Mouse (Mus musculus) midbrain, embryonic 10.5 days (tissue): Measurements from ENCODE around the gene Nthl1. TPM values are rescaled to one million over a fixed set of nuclear protein-coding genes. Genes with fewer than 3 reads are reported as not detected.

Source experiments
- DNase-seq: peaks from one replicate; pipeline ENCODE4 v3.0.0-alpha.2; 2017; ENCODE audit warnings: low spot score
- H3K27ac ChIP-seq: fragments of 300-500 bp; sonication (generic); replicated peaks from 2 replicates; pipeline ENCODE4 v1.5.1; 2016; ENCODE audit warnings: mild to moderate bottlenecking
- H3K27me3 ChIP-seq: fragments of 300-500 bp; sonication (generic); 2 replicates; pipeline ENCODE4 v1.6.1; 2016; ENCODE audit warnings: low read depth, mild to moderate bottlenecking; ENCODE audit not compliant: poor library complexity, severe bottlenecking
- H3K36me3 ChIP-seq: fragments of 300-500 bp; sonication (generic); 2 replicates; pipeline ENCODE4 v1.6.1; 2016; ENCODE audit warnings: mild to moderate bottlenecking, moderate library complexity
- H3K4me1 ChIP-seq: fragments of 300-500 bp; sonication (generic); 2 replicates; pipeline ENCODE4 v1.6.1; 2016
- H3K4me3 ChIP-seq: fragments of 300-500 bp; sonication (generic); 2 replicates; pipeline ENCODE4 v1.5.1; 2016; ENCODE audit warnings: mild to moderate bottlenecking, moderate library complexity
- H3K9me3 ChIP-seq: fragments of 300-500 bp; sonication (generic); replicated peaks from 2 replicates; pipeline ENCODE4 v1.6.1; 2016; ENCODE audit warnings: mild to moderate bottlenecking
- WGBS: fragments of 180-500 bp; shearing (Covaris S2); methylation state at CpG from one replicate; pipeline ENCODE4 v1.1.7; 2016; 5-methylcytosine and 5-hydroxymethylcytosine counted together
- polyA plus RNA-seq: library from polyadenylated mRNA; unstranded; fragments of >200 nt; fragmentation: Nextera tagmentation; extraction: Ambion mirVana; gene quantifications from 2 replicates; pipeline ENCODE4 v1.2.1, GENCODE M21; 2016

Gene Nthl1
- polyA plus RNA-seq, 1 experiment from 2014 or later: 25.2 TPM

- H3K27ac ChIP-seq: no peak overlapping the region
- H3K36me3 ChIP-seq: peaks cover 100% of the 10 kb centered on the region
- no peak overlapping the region for H3K4me3 ChIP-seq
- DNase-seq: no peak
- H3K27me3 ChIP-seq: no peaks in the 10 kb centered on the region
- H3K4me1 ChIP-seq: no peaks in the 10 kb centered on the region
- H3K9me3 ChIP-seq: no peaks in the 10 kb centered on the region
- 86% methylated on average over 3 of the region's 3 CpGs for WGBS
Observed at GRCm38 (mm10) chr17:24597989-24598388, 34.5 kb upstream of the Nthl1 start.

GRCm38 (mm10) chr17:24600502-24600901, 32.0 kb upstream of the Nthl1 start:
- H3K9me3 ChIP-seq: no peaks in the 10 kb centered on the region
- no peak overlapping the region for H3K27ac ChIP-seq
- H3K36me3 ChIP-seq: peaks cover 99% of the 10 kb centered on the region
- WGBS: 94% methylated on average over 4 of the region's 4 CpGs
- no peak overlapping the region for H3K4me3 ChIP-seq
- no peak for DNase-seq
- no peaks in the 10 kb centered on the region for H3K4me1 ChIP-seq
- H3K27me3 ChIP-seq: no peaks in the 10 kb centered on the region

- peaks cover 99% of the 10 kb centered on the region for H3K36me3 ChIP-seq
- DNase-seq: no peak
- H3K27me3 ChIP-seq: no peaks in the 10 kb centered on the region
- no peaks in the 10 kb centered on the region for H3K4me1 ChIP-seq
- WGBS: 96% methylated on average over 8 of the region's 8 CpGs
- H3K9me3 ChIP-seq: no peaks in the 10 kb centered on the region
- no peak overlapping the region for H3K4me3 ChIP-seq
- no peak overlapping the region for H3K27ac ChIP-seq
Observed at GRCm38 (mm10) chr17:24603961-24604360, 28.5 kb upstream of the Nthl1 start.

- Histone ChIP-seq H3K27me3 (no peaks in the 10 kb centered on the region), H3K27ac (no peak overlapping the region), H3K4me1 (no peaks in the 10 kb centered on the region), H3K4me3 (no peak overlapping the region), H3K36me3 (peaks cover 97% of the 10 kb centered on the region), H3K9me3 (no peaks in the 10 kb centered on the region)
- DNase-seq: no peak
- WGBS: 87% methylated on average over 3 of the region's 3 CpGs
Observed at GRCm38 (mm10) chr17:24604557-24604956, 27.9 kb upstream of the Nthl1 start.

GRCm38 (mm10) chr17:24608370-24608769, 24.1 kb upstream of the Nthl1 start:
- WGBS: 94% methylated on average over 4 of the region's 4 CpGs

GRCm38 (mm10) chr17:24608874-24609273, 23.6 kb upstream of the Nthl1 start:
- 95% methylated on average over 8 of the region's 8 CpGs for WGBS
- no peaks in the 10 kb centered on the region for H3K9me3 ChIP-seq
- no peak overlapping the region for H3K27ac ChIP-seq
- H3K27me3 ChIP-seq: no peaks in the 10 kb centered on the region
- H3K4me1 ChIP-seq: no peaks in the 10 kb centered on the region
- no peak for DNase-seq
- H3K4me3 ChIP-seq: no peak overlapping the region
- H3K36me3 ChIP-seq: peaks cover 81% of the 10 kb centered on the region

More at GRCm38 (mm10) chr17:24608370-24608769, 24.1 kb upstream of the Nthl1 start:
- Histone ChIP-seq H3K4me3 (no peak overlapping the region), H3K36me3 (peaks cover 79% of the 10 kb centered on the region), H3K4me1 (no peaks in the 10 kb centered on the region), H3K27ac (no peak overlapping the region), H3K9me3 (no peaks in the 10 kb centered on the region), H3K27me3 (no peaks in the 10 kb centered on the region)
- no peak for DNase-seq

GRCm38 (mm10) chr17:24610711-24611110, 21.8 kb upstream of the Nthl1 start:
- H3K36me3 ChIP-seq: peaks cover 81% of the 10 kb centered on the region
- no peaks in the 10 kb centered on the region for H3K27me3 ChIP-seq
- H3K9me3 ChIP-seq: no peaks in the 10 kb centered on the region
- no peak overlapping the region for H3K27ac ChIP-seq
- no peak for DNase-seq
- 87% methylated on average over 2 of the region's 2 CpGs for WGBS
- H3K4me3 ChIP-seq: no peak overlapping the region
- no peaks in the 10 kb centered on the region for H3K4me1 ChIP-seq

GRCm38 (mm10) chr17:24617561-24618194, 14.8 kb upstream of the Nthl1 start:
- WGBS: 91% methylated on average over 14 of the region's 14 CpGs
- Histone ChIP-seq H3K4me3 (no peak overlapping the region), H3K36me3 (peaks cover 94% of the 10 kb centered on the region)

GRCm38 (mm10) chr17:24625472-24625871, 7.0 kb upstream of the Nthl1 start:
- no peaks in the 10 kb centered on the region for H3K27me3 ChIP-seq
- DNase-seq: no peak
- H3K27ac ChIP-seq: no peak overlapping the region
- no peaks in the 10 kb centered on the region for H3K4me1 ChIP-seq
- H3K4me3 ChIP-seq: no peak overlapping the region
- no peaks in the 10 kb centered on the region for H3K9me3 ChIP-seq
- 93% methylated on average over 8 of the region's 8 CpGs for WGBS
- peaks cover 100% of the 10 kb centered on the region for H3K36me3 ChIP-seq

More at GRCm38 (mm10) chr17:24617561-24618194, 14.8 kb upstream of the Nthl1 start:
- Histone ChIP-seq H3K4me1 (no peaks in the 10 kb centered on the region), H3K9me3 (no peaks in the 10 kb centered on the region), H3K27ac (no peak overlapping the region; the same call in 1 of the 2 replicates), H3K27me3 (no peaks in the 10 kb centered on the region)
- no peak for DNase-seq

GRCm38 (mm10) chr17:24628646-24629045, 3.8 kb upstream of the Nthl1 start:
- peaks cover 74% of the 10 kb centered on the region for H3K36me3 ChIP-seq
- H3K9me3 ChIP-seq: no peaks in the 10 kb centered on the region
- no peaks in the 10 kb centered on the region for H3K27me3 ChIP-seq
- peak; percentile 70 for DNase-seq
- no peak overlapping the region for H3K4me3 ChIP-seq
- no peak overlapping the region for H3K27ac ChIP-seq
- peaks cover 19% of the 10 kb centered on the region for H3K4me1 ChIP-seq
- 50% methylated on average over 5 of the region's 5 CpGs for WGBS

- WGBS: 92% methylated on average over 14 of the region's 14 CpGs
- H3K9me3 ChIP-seq: no peaks in the 10 kb centered on the region
- no peak overlapping the region for H3K27ac ChIP-seq
- no peak for DNase-seq
- no peak overlapping the region for H3K4me3 ChIP-seq
- no peaks in the 10 kb centered on the region for H3K27me3 ChIP-seq
- H3K36me3 ChIP-seq: peaks cover 60% of the 10 kb centered on the region
- peaks cover 21% of the 10 kb centered on the region for H3K4me1 ChIP-seq
Observed at GRCm38 (mm10) chr17:24630072-24630471, 2.4 kb upstream of the Nthl1 start.

GRCm38 (mm10) chr17:24632813-24633449, 451 bp downstream of the Nthl1 start:
- peaks cover 27% of the 10 kb centered on the region for H3K4me1 ChIP-seq
- H3K9me3 ChIP-seq: no peaks in the 10 kb centered on the region
- DNase-seq: no peak
- no peaks in the 10 kb centered on the region for H3K27me3 ChIP-seq
- peak overlapping the region; percentile 88 for H3K27ac ChIP-seq
- WGBS: 15% methylated on average over 22 of the region's 22 CpGs
- H3K4me3 ChIP-seq: peak overlapping the region; percentile 68
- peaks cover 32% of the 10 kb centered on the region for H3K36me3 ChIP-seq

- H3K4me3 ChIP-seq: 0 out of 2 replicates have a peak overlapping the region, but pooled peaks have one; percentile 68
- H3K27ac ChIP-seq: no peak overlapping the region
- H3K27me3 ChIP-seq: no peaks in the 10 kb centered on the region
- H3K4me1 ChIP-seq: peaks cover 27% of the 10 kb centered on the region
- no peak for DNase-seq
- 95% methylated on average over 11 of the region's 11 CpGs for WGBS
- H3K36me3 ChIP-seq: peaks cover 31% of the 10 kb centered on the region
- no peaks in the 10 kb centered on the region for H3K9me3 ChIP-seq
Observed at GRCm38 (mm10) chr17:24633831-24634230, 1.4 kb downstream of the Nthl1 start.
